Mouse (Mus musculus) brain, embryonic 14.5 days (tissue): ENCODE results near the gene Lhfpl2. TPM values are rescaled to one million over a fixed set of nuclear protein-coding genes. Genes with fewer than 3 reads are reported as not detected.
A peak's percentile ranks its signal among the peaks of the same experiment; 100 is the strongest.

ENCODE experiments used
- DNase-seq: peaks from one replicate; pipeline ENCODE4 v3.0.0-alpha.2; 2011; ENCODE audit warnings: low read depth
- CTCF ChIP-seq: fragments of 200-500 bp; IDR thresholded peaks from 2 replicates; pipeline ENCODE4 v1.5.1; 2012; ENCODE audit warnings: inconsistent platforms, mild to moderate bottlenecking, moderate library complexity, borderline replicate concordance; ENCODE audit not compliant: insufficient read depth, insufficient read length; ENCODE audit errors: extremely low read depth
- POLR2A ChIP-seq: fragments of 200-500 bp; IDR thresholded peaks from 2 replicates; pipeline ENCODE4 v1.6.1; 2012; ENCODE audit warnings: mild to moderate bottlenecking, inconsistent platforms, borderline replicate concordance; ENCODE audit not compliant: poor library complexity, insufficient read depth, insufficient read length, severe bottlenecking; ENCODE audit errors: extremely low read depth
- polyA plus RNA-seq: library from polyadenylated mRNA; depleted of rRNA; stranded (reverse); fragments of >200 nt; gene quantifications from 2 replicates; pipeline ENCODE4 v1.2.3, GENCODE M21; 2012

The Lhfpl2 gene
- polyA plus RNA-seq, 1 experiment: 19.3 TPM

DNA sequence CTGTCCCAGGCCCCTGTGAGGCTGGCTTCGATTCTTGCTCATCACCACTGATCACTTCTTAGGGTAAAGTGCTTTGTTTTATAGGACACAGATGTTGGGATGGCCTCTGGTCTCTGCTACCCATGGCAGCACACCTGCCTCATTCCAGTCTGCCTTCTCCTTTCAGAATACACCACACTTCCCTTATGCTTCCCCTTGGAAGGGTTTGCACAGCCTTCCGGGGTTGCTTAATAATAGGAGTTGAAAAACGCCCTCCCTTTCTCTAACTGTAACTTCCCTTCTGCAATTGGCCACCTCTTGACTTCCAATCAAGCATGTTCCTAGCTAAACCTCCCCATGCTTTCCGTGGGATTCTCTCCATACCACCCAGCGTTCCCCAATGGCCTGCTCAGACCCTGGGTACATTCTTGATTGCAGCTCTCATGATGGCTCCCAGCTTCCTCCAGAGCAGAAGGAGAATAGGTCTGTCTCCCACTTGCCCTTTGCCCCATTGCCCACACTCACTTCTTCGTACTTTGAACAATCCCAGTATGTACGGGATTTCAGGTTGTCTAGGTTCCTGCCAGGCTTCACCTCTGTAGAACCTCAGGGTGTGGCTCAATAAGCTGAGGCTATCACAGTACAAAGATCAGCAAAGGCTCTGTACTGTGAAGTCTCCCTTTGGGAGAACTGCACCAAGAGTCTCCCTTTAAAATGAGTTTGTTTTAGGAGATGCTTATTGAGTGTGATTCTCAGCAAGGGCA, 102.1 kb downstream of the Lhfpl2 start:
- no peak for TF ChIP-seq CTCF
- DNase-seq: no peak

DNA sequence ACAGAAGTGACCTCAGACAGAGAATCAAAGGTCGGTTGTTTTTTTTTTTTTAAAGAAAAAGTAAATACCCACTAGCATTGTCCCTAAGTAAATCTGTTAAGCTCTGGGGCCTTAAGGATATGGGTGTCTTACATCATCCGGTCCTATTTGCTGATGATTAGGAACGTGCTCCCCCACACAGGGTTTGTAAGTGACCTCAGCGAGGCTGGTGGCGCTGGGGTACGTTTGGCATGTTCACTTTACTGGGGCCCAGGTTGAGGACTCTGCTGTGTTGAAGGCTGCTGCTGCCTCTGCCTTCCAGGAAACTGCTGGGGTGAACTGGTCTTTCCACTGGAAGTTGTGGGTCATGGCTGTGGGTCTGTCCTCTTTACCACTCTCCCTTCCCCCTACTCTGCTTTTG, 106.9 kb downstream of the Lhfpl2 start:
- no peak for DNase-seq
- TF ChIP-seq CTCF (no peak), POLR2A (no peak)

DNA sequence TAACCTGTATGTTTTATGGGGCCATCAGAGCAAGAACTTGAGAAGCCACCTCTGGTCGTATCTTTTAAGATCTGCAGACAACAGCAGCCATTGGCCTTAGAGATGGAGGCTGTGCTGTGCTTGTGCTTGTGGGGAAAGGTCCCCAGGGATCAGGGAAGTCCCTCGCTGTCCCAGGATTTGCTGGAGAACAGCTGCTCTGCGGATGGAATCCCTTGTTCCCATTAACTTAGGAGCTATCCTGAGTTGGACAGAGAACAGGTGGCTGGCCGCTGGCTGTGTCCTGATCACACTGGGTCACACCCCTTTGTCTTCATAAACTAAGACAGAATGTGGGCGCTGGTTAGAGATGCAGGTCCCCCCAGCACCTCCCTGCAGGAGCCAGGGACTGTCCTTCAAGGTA, 110.7 kb downstream of the Lhfpl2 start:
- no peak for DNase-seq
- no peak for TF ChIP-seq POLR2A
- no peak for TF ChIP-seq CTCF

DNA sequence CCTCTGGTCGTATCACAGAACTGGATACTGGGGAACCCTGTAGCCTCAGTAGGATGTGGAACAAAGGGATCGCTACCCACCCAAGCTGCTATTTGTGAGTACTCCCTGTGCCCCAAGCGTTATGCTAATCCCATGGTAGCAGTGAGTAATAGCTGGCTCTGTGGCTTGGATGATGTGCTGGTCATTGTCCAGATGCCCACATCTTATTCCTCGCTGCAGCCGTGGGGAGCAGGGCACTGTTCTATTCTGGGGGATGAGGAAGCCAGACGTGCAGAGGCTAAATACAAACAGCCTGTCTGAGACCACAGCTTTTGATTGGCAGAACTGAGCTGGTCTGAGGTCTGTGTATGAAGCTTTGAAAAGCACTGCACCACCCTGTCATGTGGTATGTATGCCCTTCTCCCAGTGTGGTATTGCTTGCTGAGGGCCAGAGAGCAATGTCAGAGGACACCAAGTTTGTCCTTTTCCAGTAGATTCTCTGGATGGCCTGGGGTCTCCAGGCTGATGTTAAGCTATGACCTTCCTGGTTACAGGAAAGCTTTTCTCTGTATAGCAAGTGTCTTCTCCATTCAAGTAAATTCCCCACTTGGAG, 111.8 kb downstream of the Lhfpl2 start:
- DNase-seq: no peak
- TF ChIP-seq POLR2A: no peak
- no peak for TF ChIP-seq CTCF

GRCm38 (mm10) chr13:94171612-94172011, 114.0 kb downstream of the Lhfpl2 start:
- TF ChIP-seq CTCF: no peak
- no peak for TF ChIP-seq POLR2A
- DNase-seq: no peak

GRCm38 (mm10) chr13:94172533-94173310, 115.1 kb downstream of the Lhfpl2 start:
- DNase-seq: no peak
- TF ChIP-seq POLR2A (no peak), CTCF (no peak)

GRCm38 (mm10) chr13:94173633-94174576, 116.3 kb downstream of the Lhfpl2 start:
- TF ChIP-seq POLR2A: no peak
- TF ChIP-seq CTCF: no peak
- DNase-seq: peak; percentile 59

DNA sequence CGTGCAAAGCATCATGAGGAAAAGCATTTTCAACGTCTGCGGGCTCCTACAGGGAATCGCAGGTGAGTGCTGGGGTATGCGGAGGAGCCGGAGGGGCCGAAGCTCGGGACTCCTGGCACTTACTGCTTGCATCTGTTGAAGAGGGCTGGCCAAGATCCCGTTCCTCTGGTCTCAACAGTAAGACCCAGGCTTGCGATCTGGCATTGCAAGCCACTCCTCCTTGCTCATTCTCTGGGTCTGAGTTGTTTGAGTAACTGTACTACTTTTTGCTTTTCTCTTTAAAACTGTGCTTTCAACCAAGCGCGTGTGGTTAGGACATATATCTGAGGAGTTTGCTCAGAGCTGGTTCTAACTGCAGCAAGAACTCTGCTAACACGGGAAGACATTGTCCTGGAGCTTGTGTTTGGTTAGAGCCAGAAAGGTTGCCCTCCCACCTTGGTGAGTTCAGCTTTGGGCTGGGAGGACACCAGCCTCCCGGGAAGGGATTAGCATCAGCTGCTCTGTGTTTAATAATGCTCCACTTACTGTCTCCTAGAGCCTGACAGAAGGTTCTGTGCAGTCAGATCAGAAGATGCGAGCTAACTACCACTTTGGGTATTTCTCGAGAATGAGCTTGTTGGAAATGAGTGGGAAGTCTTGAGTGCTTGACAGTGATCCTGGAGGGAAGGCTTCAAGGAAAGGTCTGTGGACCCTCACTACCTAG, 117.1 kb downstream of the Lhfpl2 start:
- no peak for TF ChIP-seq CTCF
- no peak for TF ChIP-seq POLR2A
- peak; percentile 74 for DNase-seq

DNA sequence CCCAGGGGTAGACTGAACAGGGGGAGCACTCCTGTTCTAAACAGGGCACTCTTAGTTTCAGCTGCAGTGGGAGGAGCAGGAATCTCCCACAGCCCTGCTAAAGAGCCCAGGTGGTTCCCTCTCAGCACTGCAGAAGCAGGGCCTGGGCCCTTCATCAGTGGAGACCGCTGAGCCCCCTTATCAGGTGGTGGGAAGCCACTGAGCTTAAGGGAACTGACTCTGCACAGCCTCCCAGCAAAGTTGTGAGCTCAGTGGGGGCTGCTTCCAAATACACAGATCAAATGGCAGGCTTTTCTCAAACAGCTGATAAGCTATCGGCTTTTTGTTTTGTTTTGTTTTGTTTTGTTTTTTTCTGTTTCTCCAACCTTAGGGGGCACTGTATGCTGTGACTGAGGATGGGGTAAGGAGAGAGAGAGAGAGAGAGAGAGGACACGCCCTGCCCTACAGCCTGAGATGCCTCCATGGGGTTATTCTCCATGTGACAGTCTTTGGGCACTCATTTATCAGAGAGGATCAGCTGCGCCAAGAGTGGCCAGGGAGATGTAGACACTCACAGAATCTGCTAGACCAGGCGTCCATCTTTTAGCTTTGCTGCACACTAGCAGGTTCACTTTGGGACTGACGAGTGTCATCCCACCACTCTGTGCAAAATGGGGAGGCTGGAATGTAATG, 117.9 kb downstream of the Lhfpl2 start:
- no peak for DNase-seq
- TF ChIP-seq POLR2A (no peak), CTCF (no peak)

DNA sequence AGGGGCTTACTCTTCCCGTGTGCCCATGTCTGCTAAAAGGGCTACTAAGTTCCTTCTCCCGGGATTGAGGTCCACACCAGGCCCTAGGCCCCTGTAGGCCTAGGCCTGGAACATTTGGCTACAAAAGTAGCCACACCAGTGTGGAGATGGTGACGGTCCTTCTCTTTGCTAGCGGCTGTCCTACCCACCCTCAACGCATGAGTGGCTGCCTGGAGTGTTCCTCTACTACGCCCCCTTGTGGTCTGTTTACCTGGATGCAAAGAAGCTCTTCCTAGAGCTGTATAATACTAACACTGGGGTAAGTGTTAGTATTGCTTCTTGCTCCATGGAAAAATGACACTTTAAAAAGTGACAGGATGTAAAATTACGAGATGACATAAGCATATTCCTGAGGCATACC, 119.6 kb downstream of the Lhfpl2 start:
- peak; percentile 46 for DNase-seq

GRCm38 (mm10) chr13:94178401-94179040, 120.9 kb downstream of the Lhfpl2 start:
- DNase-seq: peak; percentile 92
- TF ChIP-seq CTCF (no peak), POLR2A (no peak)

More for the DNA sequence above, 119.6 kb downstream of the Lhfpl2 start:
- TF ChIP-seq POLR2A (no peak), CTCF (peak; percentile 39; the same call in 1 of the 2 replicates)
